Mouse (Mus musculus) brain, embryonic 18.5 days (tissue): ENCODE data around the gene 4930523C07Rik.

Experiments
- DNase-seq: peaks from one replicate; pipeline ENCODE4 v3.0.0-alpha.2; 2012; ENCODE audit warnings: low read depth, low spot score

4930523C07Rik gene

DNA sequence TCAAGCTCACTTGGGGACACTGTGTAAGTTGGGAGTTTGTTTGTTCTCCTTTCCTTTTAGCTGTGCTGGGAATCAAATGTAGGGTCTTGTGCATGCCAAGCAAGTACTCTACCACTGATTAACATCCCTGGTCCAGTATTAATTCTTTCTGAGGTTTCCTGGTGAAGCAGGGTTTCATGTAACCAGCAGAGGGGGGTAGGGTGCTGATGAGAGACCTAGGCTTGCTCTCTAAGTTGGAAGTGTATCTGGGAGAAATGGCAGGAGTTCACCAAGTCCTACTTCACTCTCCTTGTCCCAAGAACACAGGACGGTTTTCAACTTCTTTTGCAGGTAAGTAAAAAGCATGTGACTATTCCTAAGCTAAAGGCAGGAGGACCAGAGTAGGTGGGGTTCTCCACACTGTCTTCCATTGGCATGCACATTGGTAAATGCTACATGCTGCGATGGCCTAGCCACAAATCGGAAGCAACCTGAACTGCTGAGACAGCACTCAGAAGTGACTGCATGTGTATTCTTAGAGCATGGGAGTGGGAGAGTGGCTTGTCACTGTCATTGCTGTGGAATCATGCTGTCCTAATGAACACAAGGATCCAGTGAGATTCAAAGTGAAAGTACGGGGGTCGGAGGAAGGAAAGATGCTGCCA is 55.6 kb downstream of the 4930523C07Rik start:
- no peak for DNase-seq

GRCm38 (mm10) chr1:160100996-160101395 is 56.8 kb downstream of the 4930523C07Rik start:
- peak; percentile 6 for DNase-seq

GRCm38 (mm10) chr1:160105426-160105825 is 61.2 kb downstream of the 4930523C07Rik start:
- no peak for DNase-seq

- peak; percentile 4 for DNase-seq
Observed at GRCm38 (mm10) chr1:160108604-160109003, 64.4 kb downstream of the 4930523C07Rik start.

- no peak for DNase-seq
Observed at GRCm38 (mm10) chr1:160123957-160124356, 79.8 kb downstream of the 4930523C07Rik start.
